Mouse (Mus musculus) E14TG2a.4 (cell line): ENCODE measurements at regions not wholly inside any gene's neighbourhood (a gene's known extent, or its start where the extent isn't known, plus 50 kb on each side); places are given as distances from the start of the nearest gene placed in this dataset.

Experiments used
- H3K27me3 ChIP-seq: 2 replicates; pipeline ENCODE4 v1.6.1; 2014; ENCODE audit warnings: low read length, control low read depth; ENCODE audit not compliant: insufficient read depth
- H3K36me3 ChIP-seq: 2 replicates; pipeline ENCODE4 v1.6.1; 2014; ENCODE audit warnings: low read length, control low read depth; ENCODE audit not compliant: insufficient read depth
- H3K4me1 ChIP-seq: replicated peaks from 2 replicates; pipeline ENCODE4 v1.6.1; 2014; ENCODE audit warnings: low read depth, low read length, control low read depth
- H3K4me3 ChIP-seq: replicated peaks from 2 replicates; pipeline ENCODE4 v1.5.1; 2014; ENCODE audit warnings: mild to moderate bottlenecking, low read length
- H3K9me3 ChIP-seq: 2 replicates; pipeline ENCODE4 v1.6.1; 2014; ENCODE audit warnings: low read length, control low read depth
- CTCF ChIP-seq: conservative IDR thresholded peaks from 2 replicates; pipeline ENCODE4 v1.5.1; 2014; ENCODE audit warnings: low read length
- NANOG ChIP-seq: IDR thresholded peaks from 2 replicates; pipeline ENCODE4 v1.6.1; 2014; ENCODE audit warnings: borderline replicate concordance, low read length, mixed read lengths
- POU5F1 ChIP-seq: IDR thresholded peaks from 2 replicates; pipeline ENCODE4 v1.6.1; 2014; ENCODE audit warnings: low read length, borderline replicate concordance

GRCm38 (mm10) chr4:124254446-124255182, 336.8 kb upstream of the 4930535I16Rik start:
- Histone ChIP-seq H3K27me3 (no peaks in the 10 kb centered on the region), H3K36me3 (no peaks in the 10 kb centered on the region), H3K4me3 (no peak overlapping the region), H3K9me3 (no peaks in the 10 kb centered on the region), H3K4me1 (no peaks in the 10 kb centered on the region)
- TF ChIP-seq CTCF = no peak
- TF ChIP-seq NANOG = no peak
- TF ChIP-seq POU5F1 = no peak

GRCm38 (mm10) chr4:124241600-124241999, 323.8 kb upstream of the 4930535I16Rik start:
- peaks cover 11% of the 10 kb centered on the region for H3K27me3 ChIP-seq
- H3K9me3 ChIP-seq = no peaks in the 10 kb centered on the region
- peaks cover 8% of the 10 kb centered on the region; the same call in 1 of the 2 replicates for H3K4me1 ChIP-seq
- no peaks in the 10 kb centered on the region for H3K36me3 ChIP-seq
- H3K4me3 ChIP-seq = no peak overlapping the region
- no peak for TF ChIP-seq CTCF
- no peak for TF ChIP-seq POU5F1
- TF ChIP-seq NANOG = no peak

GRCm38 (mm10) chr4:124236476-124236875, 318.7 kb upstream of the 4930535I16Rik start:
- H3K9me3 ChIP-seq = no peaks in the 10 kb centered on the region
- TF ChIP-seq NANOG (no peak), CTCF (no peak), POU5F1 (no peak)
- peaks cover 10% of the 10 kb centered on the region; the same call in 1 of the 2 replicates for H3K27me3 ChIP-seq
- no peaks in the 10 kb centered on the region for H3K36me3 ChIP-seq
- H3K4me3 ChIP-seq = no peak overlapping the region
- H3K4me1 ChIP-seq = no peaks in the 10 kb centered on the region

- no peaks in the 10 kb centered on the region for H3K9me3 ChIP-seq
- no peak overlapping the region for H3K4me3 ChIP-seq
- H3K27me3 ChIP-seq = peaks cover 4% of the 10 kb centered on the region; the same call in 1 of the 2 replicates
- no peak for TF ChIP-seq POU5F1
- TF ChIP-seq NANOG = no peak
- TF ChIP-seq CTCF = peak; percentile 47
- no peaks in the 10 kb centered on the region for H3K36me3 ChIP-seq
- no peaks in the 10 kb centered on the region for H3K4me1 ChIP-seq
Measured at GRCm38 (mm10) chr4:124228537-124228936, 310.7 kb upstream of the 4930535I16Rik start.

- Histone ChIP-seq H3K27me3 (peaks cover 11% of the 10 kb centered on the region; the same call in 1 of the 2 replicates), H3K9me3 (no peaks in the 10 kb centered on the region), H3K4me1 (no peaks in the 10 kb centered on the region), H3K4me3 (no peak overlapping the region), H3K36me3 (no peaks in the 10 kb centered on the region)
- no peak for TF ChIP-seq NANOG
- no peak for TF ChIP-seq POU5F1
- no peak for TF ChIP-seq CTCF
Measured at GRCm38 (mm10) chr4:124223646-124224500, 306.1 kb upstream of the 4930535I16Rik start.

- Histone ChIP-seq H3K9me3 (no peaks in the 10 kb centered on the region), H3K36me3 (no peaks in the 10 kb centered on the region), H3K4me1 (peaks cover 8% of the 10 kb centered on the region), H3K27me3 (peaks cover 11% of the 10 kb centered on the region; the same call in 1 of the 2 replicates), H3K4me3 (no peak overlapping the region)
- TF ChIP-seq CTCF = no peak
- TF ChIP-seq NANOG = no peak
- no peak for TF ChIP-seq POU5F1
Measured at GRCm38 (mm10) chr4:124221736-124222135, 303.9 kb upstream of the 4930535I16Rik start.

GRCm38 (mm10) chr4:124217206-124217605, 299.4 kb upstream of the 4930535I16Rik start:
- TF ChIP-seq NANOG (no peak), POU5F1 (no peak), CTCF (no peak)
- Histone ChIP-seq H3K36me3 (no peaks in the 10 kb centered on the region), H3K4me3 (no peak overlapping the region), H3K4me1 (peaks cover 12% of the 10 kb centered on the region), H3K27me3 (0 out of 2 replicates have a peak, but pooled peaks cover 4% of the 10 kb centered on the region), H3K9me3 (no peaks in the 10 kb centered on the region)

GRCm38 (mm10) chr4:124216351-124216750, 298.5 kb upstream of the 4930535I16Rik start:
- Histone ChIP-seq H3K9me3 (no peaks in the 10 kb centered on the region), H3K36me3 (no peaks in the 10 kb centered on the region), H3K27me3 (no peaks in the 10 kb centered on the region), H3K4me1 (peaks cover 12% of the 10 kb centered on the region), H3K4me3 (no peak overlapping the region)
- no peak for TF ChIP-seq POU5F1
- no peak for TF ChIP-seq CTCF
- TF ChIP-seq NANOG = no peak
